Mouse (Mus musculus) forebrain, embryonic 13.5 days (tissue): ENCODE data around the gene Vps35l. TPM values are rescaled to one million over a fixed set of nuclear protein-coding genes. Genes with fewer than 3 reads are reported as not detected.

ENCODE experiments used
- ATAC-seq: fragments of 200-750 bp; cut with Nextera tagmentation; 2 replicates; pipeline ENCODE4 v1.8.0; 2017
- H3K27ac ChIP-seq: fragments of 300-500 bp; sonication (generic); 2 replicates; pipeline ENCODE4 v1.5.1; 2015; ENCODE audit warnings: inconsistent platforms, mild to moderate bottlenecking, moderate library complexity
- H3K27me3 ChIP-seq: fragments of 300-500 bp; sonication (generic); 2 replicates; pipeline ENCODE4 v1.6.1; 2015; ENCODE audit warnings: mild to moderate bottlenecking, inconsistent platforms
- H3K36me3 ChIP-seq: fragments of 300-500 bp; sonication (generic); 2 replicates; pipeline ENCODE4 v1.6.1; 2015; ENCODE audit warnings: mild to moderate bottlenecking, inconsistent platforms; ENCODE audit not compliant: poor library complexity, severe bottlenecking
- H3K4me1 ChIP-seq: fragments of 300-500 bp; sonication (generic); 2 replicates; pipeline ENCODE4 v1.6.1; 2015; ENCODE audit warnings: inconsistent platforms
- H3K4me2 ChIP-seq: fragments of 300-500 bp; sonication (generic); 2 replicates; pipeline ENCODE4 v1.6.1; 2015; ENCODE audit warnings: inconsistent platforms, mild to moderate bottlenecking, moderate library complexity
- H3K4me3 ChIP-seq: fragments of 300-500 bp; sonication (generic); 2 replicates; pipeline ENCODE4 v1.5.1; 2015; ENCODE audit warnings: mild to moderate bottlenecking, inconsistent platforms
- H3K9ac ChIP-seq: fragments of 300-500 bp; sonication (generic); 2 replicates; pipeline ENCODE4 v1.6.1; 2015; ENCODE audit warnings: mild to moderate bottlenecking, inconsistent platforms
- H3K9me3 ChIP-seq: fragments of 300-500 bp; sonication (generic); replicated peaks from 2 replicates; pipeline ENCODE4 v1.6.1; 2016; ENCODE audit warnings: inconsistent platforms
- WGBS: fragments of 180-500 bp; shearing (Covaris S2); methylation state at CpG from one replicate; pipeline ENCODE4 v1.1.7; 2015; 5-methylcytosine and 5-hydroxymethylcytosine counted together
- polyA plus RNA-seq: library from polyadenylated mRNA; unstranded; fragments of >200 nt; fragmentation: Nextera tagmentation; extraction: Ambion mirVana; gene quantifications from 2 replicates; pipeline ENCODE4 v1.2.1, GENCODE M21; 2015

Vps35l gene
- polyA plus RNA-seq: 78.8 and 84.2 TPM in 2 replicates

GRCm38 (mm10) chr7:118739975-118740531 is at the start of gene Vps35l:
Vps35l (plus strand) TSS chr7:118740226.
- H3K9ac ChIP-seq: peak within 1 kb of the TSS; percentile 77
- peaks cover 30% of the 10 kb centered on the region for H3K36me3 ChIP-seq
- peak within 1 kb of the TSS; percentile 73 for H3K4me3 ChIP-seq
- no peaks in the 10 kb centered on the region for H3K27me3 ChIP-seq
- H3K4me1 ChIP-seq: peaks cover 13% of the 10 kb centered on the region
- WGBS: 2% methylated on average over 16 of the region's 16 CpGs
- peak within 1 kb of the TSS; percentile 67 for H3K4me2 ChIP-seq
- peak; percentile 90 for ATAC-seq
- peak within 1 kb of the TSS; percentile 81 for H3K27ac ChIP-seq
- H3K9me3 ChIP-seq: no peaks in the 10 kb centered on the region

GRCm38 (mm10) chr7:118691287-118691686 is 48.7 kb upstream of the Vps35l start:
- Histone ChIP-seq H3K4me2 (no peak overlapping the region), H3K36me3 (peaks cover 90% of the 10 kb centered on the region), H3K4me3 (no peak overlapping the region), H3K27ac (no peak overlapping the region), H3K9ac (no peak overlapping the region), H3K9me3 (no peaks in the 10 kb centered on the region), H3K4me1 (no peaks in the 10 kb centered on the region), H3K27me3 (no peaks in the 10 kb centered on the region)
- ATAC-seq: no peak
- WGBS: 94% methylated on average over 2 of the region's 2 CpGs

GRCm38 (mm10) chr7:118696146-118696545 is 43.9 kb upstream of the Vps35l start:
- 98% methylated on average over 6 of the region's 6 CpGs for WGBS
- no peaks in the 10 kb centered on the region for H3K9me3 ChIP-seq
- H3K27me3 ChIP-seq: no peaks in the 10 kb centered on the region
- H3K4me2 ChIP-seq: no peak overlapping the region
- no peak overlapping the region for H3K27ac ChIP-seq
- H3K4me3 ChIP-seq: no peak overlapping the region
- no peaks in the 10 kb centered on the region for H3K4me1 ChIP-seq
- peaks cover 82% of the 10 kb centered on the region for H3K36me3 ChIP-seq
- H3K9ac ChIP-seq: no peak overlapping the region
- ATAC-seq: no peak

GRCm38 (mm10) chr7:118697168-118697567 is 42.9 kb upstream of the Vps35l start:
- H3K9ac ChIP-seq: no peak overlapping the region
- peaks cover 4% of the 10 kb centered on the region; the same call in 1 of the 2 replicates for H3K4me1 ChIP-seq
- H3K4me3 ChIP-seq: no peak overlapping the region
- H3K4me2 ChIP-seq: no peak overlapping the region
- peaks cover 77% of the 10 kb centered on the region for H3K36me3 ChIP-seq
- H3K9me3 ChIP-seq: no peaks in the 10 kb centered on the region
- ATAC-seq: no peak
- no peak overlapping the region for H3K27ac ChIP-seq
- 80% methylated on average over 4 of the region's 4 CpGs for WGBS
- H3K27me3 ChIP-seq: no peaks in the 10 kb centered on the region

- H3K9me3 ChIP-seq: no peaks in the 10 kb centered on the region
- H3K4me1 ChIP-seq: peaks cover 13% of the 10 kb centered on the region; the same call in 1 of the 2 replicates
- H3K27me3 ChIP-seq: no peaks in the 10 kb centered on the region
- peaks cover 67% of the 10 kb centered on the region for H3K36me3 ChIP-seq
- no peak overlapping the region for H3K4me2 ChIP-seq
- H3K27ac ChIP-seq: no peak overlapping the region
- no peak overlapping the region for H3K4me3 ChIP-seq
- H3K9ac ChIP-seq: no peak overlapping the region
- no peak for ATAC-seq
- 99% methylated on average over 9 of the region's 9 CpGs for WGBS
These were observed 41.1 kb upstream of the Vps35l start for GRCm38 (mm10) chr7:118698882-118699281.

- H3K4me3 ChIP-seq: 0 out of 2 replicates have a peak overlapping the region, but pooled peaks have one; percentile 84
These were observed 36.9 kb upstream of the Vps35l start for GRCm38 (mm10) chr7:118703144-118703561.

GRCm38 (mm10) chr7:118704001-118704850 is 35.8 kb upstream of the Vps35l start:
- H3K4me3 ChIP-seq: peak overlapping the region; percentile 84
- no peak for ATAC-seq
- no peaks in the 10 kb centered on the region for H3K9me3 ChIP-seq
- H3K4me1 ChIP-seq: peaks cover 30% of the 10 kb centered on the region
- peak overlapping the region; percentile 68 for H3K4me2 ChIP-seq
- no peaks in the 10 kb centered on the region for H3K27me3 ChIP-seq
- H3K27ac ChIP-seq: no peak overlapping the region
- H3K9ac ChIP-seq: peak overlapping the region; percentile 92
- H3K36me3 ChIP-seq: peaks cover 20% of the 10 kb centered on the region
- WGBS: 81% methylated on average over 9 of the region's 9 CpGs

More at GRCm38 (mm10) chr7:118703144-118703561, 36.9 kb upstream of the Vps35l start:
- Histone ChIP-seq H3K27ac (no peak overlapping the region), H3K9ac (no peak overlapping the region), H3K9me3 (no peaks in the 10 kb centered on the region), H3K36me3 (peaks cover 26% of the 10 kb centered on the region), H3K4me2 (peak overlapping the region; percentile 68), H3K4me1 (peaks cover 30% of the 10 kb centered on the region), H3K27me3 (no peaks in the 10 kb centered on the region)
- 92% methylated on average over 15 of the region's 15 CpGs for WGBS
- ATAC-seq: no peak

GRCm38 (mm10) chr7:118705101-118705961 is 34.7 kb upstream of the Vps35l start, which contains the start of gene Gde1:
Gde1 (minus strand) TSS chr7:118705778.
- Histone ChIP-seq H3K4me2 (peak within 1 kb of the TSS; percentile 68), H3K4me1 (peaks cover 30% of the 10 kb centered on the region), H3K4me3 (peak within 1 kb of the TSS; percentile 84), H3K36me3 (peaks cover 16% of the 10 kb centered on the region), H3K9me3 (no peaks in the 10 kb centered on the region), H3K9ac (peak within 1 kb of the TSS; percentile 92), H3K27ac (peak within 1 kb of the TSS; percentile 88), H3K27me3 (no peaks in the 10 kb centered on the region)
- ATAC-seq: peak; percentile 97
- under 1% methylated on average over 66 of the region's 66 CpGs for WGBS

GRCm38 (mm10) chr7:118706051-118706450 is 34.0 kb upstream of the Vps35l start:
- peak overlapping the region; percentile 68 for H3K4me2 ChIP-seq
- peaks cover 11% of the 10 kb centered on the region for H3K36me3 ChIP-seq
- peak overlapping the region; percentile 84 for H3K4me3 ChIP-seq
- no peaks in the 10 kb centered on the region for H3K9me3 ChIP-seq
- no peak overlapping the region for H3K27ac ChIP-seq
- H3K9ac ChIP-seq: no peak overlapping the region
- WGBS: 25% methylated on average over 6 of the region's 6 CpGs
- peaks cover 30% of the 10 kb centered on the region for H3K4me1 ChIP-seq
- peak; percentile 7; the same call in 1 of the 2 replicates for ATAC-seq
- H3K27me3 ChIP-seq: no peaks in the 10 kb centered on the region

GRCm38 (mm10) chr7:118706488-118706887 is 33.5 kb upstream of the Vps35l start:
- peaks cover 30% of the 10 kb centered on the region for H3K4me1 ChIP-seq
- H3K4me2 ChIP-seq: no peak overlapping the region
- no peak overlapping the region for H3K9ac ChIP-seq
- H3K4me3 ChIP-seq: no peak overlapping the region
- H3K27ac ChIP-seq: no peak overlapping the region
- 91% methylated on average over 5 of the region's 5 CpGs for WGBS
- peaks cover 8% of the 10 kb centered on the region; the same call in 1 of the 2 replicates for H3K36me3 ChIP-seq
- no peaks in the 10 kb centered on the region for H3K27me3 ChIP-seq
- no peaks in the 10 kb centered on the region for H3K9me3 ChIP-seq
- no peak for ATAC-seq

GRCm38 (mm10) chr7:118707216-118707615 is 32.8 kb upstream of the Vps35l start:
- Histone ChIP-seq H3K9me3 (no peaks in the 10 kb centered on the region), H3K36me3 (peaks cover 5% of the 10 kb centered on the region; the same call in 1 of the 2 replicates), H3K4me3 (no peak overlapping the region), H3K27ac (no peak overlapping the region), H3K4me2 (no peak overlapping the region), H3K27me3 (no peaks in the 10 kb centered on the region), H3K9ac (no peak overlapping the region), H3K4me1 (peaks cover 26% of the 10 kb centered on the region)
- 83% methylated on average over 2 of the region's 2 CpGs for WGBS
- no peak for ATAC-seq
